Mouse (Mus musculus) spleen, embryonic (tissue): ENCODE data around the gene Pbx1.

Experiments
- CTCF ChIA-PET: fragments of 350-600 bp; sonication (Branson Sonifier 250); formaldehyde crosslinking; loops from one replicate; lab custom pipeline; 2022; lab: Charles Lee

The Pbx1 gene

DNA sequence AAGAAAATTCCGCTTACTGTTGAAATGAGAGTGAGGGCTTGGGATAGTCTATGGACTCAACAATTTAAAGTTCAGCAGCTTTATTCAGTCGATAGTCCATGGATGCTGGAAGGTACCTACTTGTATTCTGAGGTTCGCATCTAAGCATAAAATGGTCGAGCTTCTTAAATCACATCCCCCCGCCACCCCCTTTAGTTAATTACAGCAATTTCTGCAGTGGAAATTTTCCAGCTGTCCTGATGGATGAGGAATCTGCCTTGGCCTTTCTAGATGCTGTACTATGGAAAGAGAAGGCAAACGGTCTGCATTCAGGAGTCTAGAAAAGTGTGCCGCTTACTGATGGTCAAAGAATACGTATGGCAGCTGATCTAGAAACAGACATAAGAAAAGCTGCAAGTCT lies 262.3 kb downstream of the Pbx1 start:
- CTCF ChIA-PET: no interaction called here

GRCm38 (mm10) chr1:168169052-168169779 lies 262.9 kb downstream of the Pbx1 start:
- CTCF ChIA-PET: no interaction called here

GRCm38 (mm10) chr1:168167781-168168180 lies 264.3 kb downstream of the Pbx1 start:
- CTCF ChIA-PET: no interaction called here

DNA sequence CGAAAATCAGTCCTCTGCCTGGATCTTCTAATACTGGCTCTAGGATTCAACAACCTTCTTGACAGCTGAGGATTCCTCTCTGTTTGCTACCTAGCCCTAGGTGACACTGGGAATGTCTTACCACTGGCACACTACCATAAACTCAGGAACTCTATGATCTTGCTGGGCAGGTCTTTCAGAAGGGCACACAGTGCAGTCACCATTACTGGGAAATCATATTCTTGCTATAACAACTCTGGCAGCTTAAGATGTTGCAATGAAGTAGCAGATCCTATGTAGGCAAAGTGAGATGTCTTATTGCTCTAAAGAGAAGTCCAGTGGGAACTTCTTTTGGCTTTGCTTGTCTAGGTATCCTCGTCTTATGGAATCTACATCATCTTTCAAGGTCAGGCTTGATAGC lies 265.2 kb downstream of the Pbx1 start:
- CTCF ChIA-PET: no interaction called here

DNA sequence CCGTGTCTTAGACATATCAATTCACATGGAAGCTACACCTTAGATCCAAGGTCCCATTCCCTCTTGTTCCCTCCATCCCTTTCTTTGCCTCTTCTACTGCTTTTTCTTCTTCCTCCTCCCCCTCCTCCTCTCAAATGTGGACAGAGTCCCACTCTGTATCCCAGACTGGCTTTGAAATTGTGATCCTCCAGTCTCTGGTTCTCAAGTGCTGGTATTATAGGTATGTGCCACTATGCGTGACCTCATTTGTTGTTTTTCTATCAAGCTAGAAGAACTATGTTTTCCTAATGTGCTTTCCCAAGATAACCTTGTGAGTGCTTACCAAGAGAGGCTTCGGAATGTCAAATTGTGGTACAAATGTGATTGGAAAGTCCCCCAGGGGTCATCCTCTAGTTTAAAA lies 267.1 kb downstream of the Pbx1 start:
- CTCF ChIA-PET: no interaction called here

- CTCF ChIA-PET: no interaction called here
Measured at GRCm38 (mm10) chr1:168163521-168164233, 268.4 kb downstream of the Pbx1 start.

DNA sequence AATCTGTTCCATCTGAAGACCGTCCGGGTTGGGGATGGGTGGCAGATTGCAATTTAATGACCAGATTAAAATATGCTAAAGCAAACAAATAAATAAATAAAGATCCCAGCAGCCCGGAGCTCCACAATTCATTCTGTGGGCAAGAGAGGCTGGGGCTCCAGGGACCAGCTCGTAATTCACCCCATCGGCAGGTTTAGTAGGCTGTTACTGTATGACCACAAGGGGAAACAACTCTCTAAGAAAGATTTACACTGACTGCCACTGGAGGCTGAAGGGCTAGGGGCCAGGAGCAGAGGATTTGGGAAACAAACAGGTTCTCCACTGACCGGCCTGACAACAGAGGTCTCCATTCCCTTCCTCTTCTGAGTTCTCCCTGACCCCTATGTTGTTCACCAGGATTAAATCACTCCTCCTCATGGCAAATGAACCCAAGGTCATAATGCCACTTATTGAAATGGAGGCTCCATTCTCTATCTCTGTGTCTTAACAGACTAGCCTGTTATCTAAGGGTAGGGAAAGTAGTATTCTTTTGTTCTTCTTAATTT lies 292.9 kb downstream of the Pbx1 start:
- CTCF ChIA-PET: no interaction called here

- CTCF ChIA-PET: no interaction called here
Measured at GRCm38 (mm10) chr1:168138669-168139068, 293.4 kb downstream of the Pbx1 start.

DNA sequence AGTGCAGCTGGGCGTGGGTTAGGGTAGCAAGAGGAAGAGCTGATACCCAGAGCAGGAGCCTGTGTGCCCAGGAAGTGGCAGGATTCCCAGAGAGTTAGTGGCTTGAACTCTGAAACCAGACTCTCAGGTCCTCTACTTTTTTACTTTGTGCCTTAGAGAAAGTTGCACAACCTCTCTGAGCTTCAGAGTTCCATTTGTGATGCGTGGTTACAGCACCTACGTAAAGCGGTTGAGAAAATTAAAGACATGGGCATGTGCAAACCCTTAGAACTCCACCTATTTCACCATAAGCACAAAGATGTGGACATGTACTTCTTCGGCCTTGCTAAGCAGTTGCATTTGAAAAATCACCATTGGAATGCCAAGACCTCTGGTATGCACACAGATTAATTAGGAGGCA lies 294.2 kb downstream of the Pbx1 start:
- CTCF ChIA-PET: no interaction called here

- CTCF ChIA-PET: no interaction called here
Measured at GRCm38 (mm10) chr1:168135545-168135944, 296.5 kb downstream of the Pbx1 start.

- CTCF ChIA-PET: no interaction called here
Measured at GRCm38 (mm10) chr1:168133696-168134095, 298.4 kb downstream of the Pbx1 start.

GRCm38 (mm10) chr1:168128004-168128403 lies 304.1 kb downstream of the Pbx1 start:
- CTCF ChIA-PET: no interaction called here

- CTCF ChIA-PET: interaction anchor here (0.6 to 0.7 kb wide), 2 partner anchors 35 to 302 kb away, joined by 4 read pairs; no protein-coding TSS in a partner anchor
Measured at GRCm38 (mm10) chr1:168124643-168125490, 307.2 kb downstream of the Pbx1 start.

DNA sequence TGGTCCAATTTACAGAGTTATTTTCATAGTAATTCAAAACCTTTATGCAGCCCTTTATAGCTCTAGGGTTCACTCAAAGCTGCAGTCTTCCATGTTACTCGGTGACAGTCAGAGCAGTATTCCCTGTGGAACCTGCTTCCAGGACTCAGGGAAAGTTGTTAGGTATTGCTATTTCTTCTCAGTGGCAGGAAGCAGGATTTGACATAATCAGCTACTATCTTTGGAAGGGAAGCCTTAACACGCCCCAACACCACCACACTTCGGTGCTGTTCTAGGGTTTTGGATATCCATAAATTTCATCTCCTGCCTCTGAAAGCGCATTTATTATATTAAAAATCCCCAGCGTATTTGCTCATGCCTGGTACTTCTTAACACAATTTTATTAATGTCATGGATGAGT lies 314.0 kb downstream of the Pbx1 start:
- CTCF ChIA-PET: no interaction called here

DNA sequence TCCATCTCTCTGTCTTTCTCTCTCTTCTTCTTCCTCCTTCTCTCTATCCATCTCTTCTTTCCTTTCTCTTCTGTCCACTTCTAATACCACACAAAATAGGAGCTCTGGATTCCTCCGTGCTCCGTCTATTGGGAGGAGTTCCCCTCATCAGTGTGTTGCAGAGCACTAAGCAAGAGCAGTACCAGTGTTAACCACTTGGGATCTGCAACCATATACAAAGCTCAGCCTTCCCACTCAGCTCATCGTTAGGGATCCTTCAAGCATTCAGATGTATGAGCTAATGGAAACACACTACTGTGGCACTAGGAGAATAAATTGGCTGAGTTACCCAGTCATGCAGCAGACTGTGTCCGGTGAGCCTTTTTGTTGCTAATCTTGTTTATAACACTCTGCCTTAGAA lies 314.7 kb downstream of the Pbx1 start:
- CTCF ChIA-PET: no interaction called here

DNA sequence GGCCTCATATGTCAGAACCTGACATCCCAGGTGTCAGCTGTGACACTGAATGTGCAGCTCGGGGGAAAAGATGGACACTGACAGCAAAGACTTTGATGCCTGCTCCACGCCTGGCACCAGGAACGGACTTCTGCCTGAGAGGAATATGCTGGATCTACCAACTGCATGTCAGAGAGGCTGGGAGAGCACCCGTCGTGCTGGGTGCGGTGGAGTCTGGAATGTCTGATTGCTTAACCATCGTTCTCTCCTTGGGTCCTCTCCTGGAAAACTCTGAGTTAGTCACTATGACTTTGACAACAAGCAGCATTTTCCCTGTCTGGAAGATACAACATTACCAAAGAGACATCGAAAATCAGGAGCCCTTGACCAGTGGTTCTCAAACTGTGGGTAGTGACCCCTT lies 322.3 kb downstream of the Pbx1 start:
- CTCF ChIA-PET: no interaction called here

- CTCF ChIA-PET: no interaction called here
Measured at GRCm38 (mm10) chr1:168103821-168104220, 328.2 kb downstream of the Pbx1 start.

DNA sequence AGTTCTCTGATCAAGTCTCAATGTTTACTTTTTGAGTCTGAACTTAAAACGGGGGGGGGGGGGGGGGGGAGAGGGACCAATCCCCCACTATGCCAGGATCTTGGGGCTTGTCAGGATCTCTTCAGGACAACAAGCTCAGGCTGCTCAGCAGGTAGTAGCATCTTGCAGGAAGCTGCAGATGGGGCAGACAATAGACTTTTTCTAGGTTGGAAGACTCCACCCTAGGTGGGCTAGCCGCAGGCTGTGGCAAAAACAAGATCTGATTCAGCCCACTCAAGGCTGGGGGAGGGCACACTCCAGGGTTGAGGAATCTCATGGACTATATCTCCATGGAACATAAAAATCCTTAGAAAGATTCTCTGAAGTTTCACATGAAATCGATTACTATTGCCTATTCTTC lies 330.6 kb downstream of the Pbx1 start:
- CTCF ChIA-PET: no interaction called here

DNA sequence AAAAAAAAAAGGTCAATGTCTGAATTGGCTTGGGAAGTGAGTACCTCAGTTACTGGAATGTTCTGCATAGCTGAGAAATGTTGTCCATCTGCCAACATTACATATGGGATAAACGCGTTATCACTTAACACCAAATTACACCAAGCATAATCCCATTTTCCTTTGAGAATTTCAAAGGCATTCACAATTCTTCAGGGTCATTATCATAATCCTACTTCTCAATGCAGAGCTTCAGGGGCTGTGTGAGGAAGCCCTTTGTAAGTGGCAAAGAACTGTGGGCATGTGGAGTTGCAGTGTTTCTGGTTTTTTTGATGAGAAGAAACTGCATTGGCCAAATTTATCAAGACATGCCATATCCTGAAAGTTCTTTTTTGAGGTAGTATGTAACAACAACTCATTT lies 333.3 kb downstream of the Pbx1 start:
- CTCF ChIA-PET: no interaction called here

GRCm38 (mm10) chr1:168094671-168095070 lies 337.4 kb downstream of the Pbx1 start:
- CTCF ChIA-PET: no interaction called here

GRCm38 (mm10) chr1:168093044-168093443 lies 339.0 kb downstream of the Pbx1 start:
- CTCF ChIA-PET: no interaction called here

DNA sequence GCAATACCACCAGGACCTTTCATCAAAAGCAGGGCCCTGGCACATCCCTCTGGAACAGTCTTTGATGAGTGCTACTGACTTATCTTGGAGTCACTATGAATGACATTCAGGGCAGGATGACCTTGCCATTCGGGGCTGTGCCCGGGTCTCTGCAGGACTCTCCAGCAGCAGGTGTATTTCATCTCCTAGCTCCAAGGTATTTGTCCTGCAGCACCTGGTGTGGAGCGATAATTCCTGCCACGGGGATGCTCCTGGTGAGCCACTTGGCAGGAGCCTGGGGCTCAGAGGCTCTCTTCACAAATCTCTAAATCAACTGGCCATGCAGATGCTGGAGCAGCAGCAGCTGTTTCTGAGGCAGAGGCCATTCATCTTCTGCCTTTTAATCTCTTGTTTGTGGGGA lies 340.4 kb downstream of the Pbx1 start:
- CTCF ChIA-PET: no interaction called here
